Mouse (Mus musculus) thymus, postnatal 0 days (tissue): ENCODE measurements around the gene Jade1. TPM values are rescaled to one million over a fixed set of nuclear protein-coding genes. Genes with fewer than 3 reads are reported as not detected.

Experiments used
- polyA plus RNA-seq: library from polyadenylated mRNA; unstranded; fragments of >200 nt; fragmentation: Nextera tagmentation; extraction: Ambion mirVana; gene quantifications from 2 replicates; pipeline ENCODE4 v1.2.1, GENCODE M21; 2015

The Jade1 gene
- polyA plus RNA-seq, 1 experiment from 2014 or later, result 20.1 TPM

Other genes with a start within 250 kb of the Jade1 start
- 14.9 and 20.5 TPM in 2 replicates for gene Sclt1, start 186.8 kb downstream of the Jade1 start, polyA plus RNA-seq
- gene D3Ertd751e, start 186.9 kb downstream of the Jade1 start, polyA plus RNA-seq, result 14.3 and 16.0 TPM in 2 replicates